Mouse (Mus musculus): ENCODE results near the gene B3gnt4. TPM values are rescaled to one million over a fixed set of nuclear protein-coding genes. Genes with fewer than 3 reads are reported as not detected.
"Not testable (repeated sequence)": the region's sequence is repeated elsewhere in the genome, so short reads cannot be mapped to it uniquely, and the experiment has no call there.

B3gnt4 gene
- polyA plus RNA-seq, 1 experiment from 2014 or later = 1.8 TPM

DNA sequence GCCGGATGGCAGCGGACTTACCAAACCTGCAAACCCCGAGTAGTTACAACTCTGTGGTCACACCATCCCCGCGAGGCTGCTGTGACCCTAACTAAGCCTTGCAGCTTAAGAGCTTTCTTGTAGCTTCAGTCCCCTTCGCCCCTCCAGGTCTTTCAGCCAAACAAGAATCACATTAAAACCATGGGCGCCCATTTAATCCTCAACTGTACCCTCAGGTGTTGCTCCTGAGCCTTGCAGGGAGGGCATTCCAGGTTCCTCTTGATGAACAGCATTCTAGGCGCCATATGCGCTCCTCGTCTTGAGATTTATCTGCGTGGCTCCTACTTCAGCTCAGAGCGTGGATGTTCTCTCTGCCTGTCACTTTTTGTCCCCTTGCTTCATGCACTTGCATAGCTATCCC lies 1.3 kb upstream of the B3gnt4 start:
- peak overlapping the region; percentile 70 for H3K9ac ChIP-seq
- peak overlapping the region; percentile 91 for H3K4me2 ChIP-seq
- H3K36me3 ChIP-seq (replicated peaks) = peaks cover 30% of the 10 kb centered on the region
- H3K4me3 ChIP-seq (replicated peaks) = peak overlapping the region; percentile 61
- H3K9me3 ChIP-seq = no peaks in the 10 kb centered on the region
- H3K4me1 ChIP-seq = peaks cover 15% of the 10 kb centered on the region
- no peak for ATAC-seq (ENCODE audit: low FRiP score)
- no peak overlapping the region for H3K27ac ChIP-seq
- WGBS = 7% methylated on average over 12 of the region's 12 CpGs
- peaks cover 9% of the 10 kb centered on the region for H3K27me3 ChIP-seq

DNA sequence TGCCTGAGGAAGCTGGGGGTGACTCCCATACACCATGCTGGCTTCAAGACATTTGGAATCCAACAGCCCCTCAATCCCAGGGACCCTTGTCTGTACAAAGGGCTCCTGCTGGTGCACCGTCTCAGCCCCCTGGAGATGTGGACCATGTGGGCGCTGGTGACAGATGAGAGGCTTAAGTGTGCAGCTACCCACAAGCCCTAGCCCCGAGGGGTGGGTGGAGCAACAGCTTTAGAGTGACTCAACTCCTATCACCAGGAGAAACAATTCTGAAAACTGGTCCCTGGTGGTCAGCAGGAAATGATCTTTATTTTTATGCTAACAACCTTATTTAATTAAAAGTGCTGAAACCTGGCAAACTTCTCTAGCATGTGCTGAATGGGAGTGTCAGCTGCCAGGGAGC lies 1.2 kb downstream of the B3gnt4 start:
- not testable (repeated sequence) for H3K9me3 ChIP-seq; H3K4me3 ChIP-seq (replicated peaks); H3K27me3 ChIP-seq; H3K9ac ChIP-seq; H3K4me2 ChIP-seq; ATAC-seq (ENCODE audit: low FRiP score); H3K27ac ChIP-seq
- H3K4me1 ChIP-seq = peaks cover 15% of the 10 kb centered on the region
- WGBS = 80% methylated on average over 3 of the region's 3 CpGs
- H3K36me3 ChIP-seq (replicated peaks) = peaks cover 45% of the 10 kb centered on the region

DNA sequence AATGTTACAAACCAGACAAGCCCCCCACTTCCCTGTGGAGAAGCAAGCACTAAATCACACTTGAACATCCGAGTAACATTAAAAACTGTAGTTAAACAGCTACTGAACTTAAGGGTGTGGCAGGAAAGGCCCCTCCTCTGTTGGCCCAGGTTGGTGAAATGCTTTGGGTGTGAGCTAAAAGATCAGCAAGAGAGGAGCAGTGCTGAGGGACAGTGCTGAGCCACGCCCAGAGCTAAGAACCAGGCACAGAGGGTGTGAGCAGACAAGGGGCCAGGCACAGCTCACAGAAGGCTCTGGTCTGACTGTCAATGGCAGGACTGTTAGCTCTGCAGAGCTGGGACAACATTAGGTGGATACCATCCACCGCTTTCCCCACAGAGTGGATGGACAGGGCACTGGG lies 1.8 kb downstream of the B3gnt4 start:
- H3K9me3 ChIP-seq = no peaks in the 10 kb centered on the region
- peaks cover 5% of the 10 kb centered on the region for H3K27me3 ChIP-seq
- peaks cover 15% of the 10 kb centered on the region for H3K4me1 ChIP-seq
- no peak overlapping the region for H3K4me3 ChIP-seq (replicated peaks)
- H3K4me2 ChIP-seq = no peak overlapping the region
- no peak overlapping the region for H3K9ac ChIP-seq
- WGBS = 75% methylated on average over 3 of the region's 3 CpGs
- peaks cover 52% of the 10 kb centered on the region for H3K36me3 ChIP-seq (replicated peaks)
- H3K27ac ChIP-seq = no peak overlapping the region
- no peak for ATAC-seq (ENCODE audit: low FRiP score)

DNA sequence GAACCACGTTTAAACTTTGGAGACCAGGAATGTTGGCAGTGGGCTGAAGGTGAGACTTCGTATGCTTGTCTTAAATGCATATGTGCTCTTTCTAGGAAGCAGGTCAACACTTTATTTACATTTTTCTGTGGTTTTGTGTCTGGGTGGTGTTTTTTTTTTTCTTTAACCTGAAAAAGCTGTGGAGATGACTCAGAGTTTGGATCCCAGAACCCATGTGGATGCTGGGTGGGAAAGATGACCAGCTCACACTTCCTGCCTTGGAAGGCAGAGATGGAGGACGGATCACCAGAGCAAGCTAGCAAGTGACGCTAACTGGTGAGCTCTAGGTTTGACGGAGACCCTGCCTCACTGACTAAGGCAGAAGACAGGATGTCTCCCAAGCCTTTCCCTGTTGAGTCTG lies 4.6 kb downstream of the B3gnt4 start:
- ATAC-seq (ENCODE audit: low FRiP score) = no peak
- H3K9ac ChIP-seq = no peak overlapping the region
- H3K4me2 ChIP-seq = no peak overlapping the region
- H3K27ac ChIP-seq = no peak overlapping the region
- no peaks in the 10 kb centered on the region for H3K4me1 ChIP-seq
- no peak overlapping the region for H3K4me3 ChIP-seq (replicated peaks)
- no peaks in the 10 kb centered on the region for H3K9me3 ChIP-seq
- no peaks in the 10 kb centered on the region for H3K27me3 ChIP-seq
- WGBS = 91% methylated on average over 5 of the region's 5 CpGs
- peaks cover 80% of the 10 kb centered on the region for H3K36me3 ChIP-seq (replicated peaks)

DNA sequence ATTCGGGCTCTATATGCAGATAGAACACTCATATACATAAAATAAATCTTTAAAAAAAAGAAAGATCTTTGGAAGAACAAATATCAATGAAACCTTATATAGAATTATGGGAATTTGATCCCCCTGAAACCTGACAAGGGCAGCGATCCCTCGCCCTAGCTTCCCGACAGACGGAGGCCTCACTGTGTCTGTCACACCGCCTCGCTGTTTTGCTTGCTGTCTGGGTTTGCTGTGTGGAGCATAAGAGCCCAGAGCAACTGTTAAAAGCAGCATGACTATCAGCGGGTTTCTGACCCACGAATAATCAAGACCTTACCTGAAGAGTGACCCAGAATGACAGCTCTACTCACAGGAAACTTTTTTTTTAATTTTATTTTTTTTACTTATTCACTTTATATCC lies 10.4 kb downstream of the B3gnt4 start:
- H3K4me1 ChIP-seq = peaks cover 32% of the 10 kb centered on the region
- 87% methylated on average over 9 of the region's 9 CpGs for WGBS
- no peaks in the 10 kb centered on the region for H3K27me3 ChIP-seq
- ATAC-seq (ENCODE audit: low FRiP score) = no peak
- H3K4me2 ChIP-seq = no peak overlapping the region
- no peak overlapping the region for H3K27ac ChIP-seq
- H3K4me3 ChIP-seq (replicated peaks) = no peak overlapping the region
- no peak overlapping the region for H3K9ac ChIP-seq
- H3K9me3 ChIP-seq = no peaks in the 10 kb centered on the region
- peaks cover 44% of the 10 kb centered on the region for H3K36me3 ChIP-seq (replicated peaks)

DNA sequence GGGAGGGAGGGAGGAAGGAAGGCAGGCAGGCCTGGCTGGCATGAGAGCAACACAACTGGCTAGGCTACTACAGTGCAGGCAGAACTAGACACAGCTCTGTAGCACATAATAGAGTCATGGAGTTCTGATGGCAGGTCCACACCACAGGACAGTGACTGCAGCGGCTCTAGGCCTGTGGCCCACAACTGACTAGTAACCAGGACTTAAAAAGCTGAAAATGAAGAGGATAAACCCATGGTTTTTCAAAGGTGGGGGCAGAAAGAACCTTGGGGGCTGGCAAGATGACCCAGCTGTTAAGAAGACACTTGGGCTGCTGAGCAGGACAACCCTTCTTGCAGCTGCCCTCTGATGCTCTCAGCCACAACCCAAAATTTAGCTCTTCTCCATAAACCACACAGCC lies 11.4 kb downstream of the B3gnt4 start:
- H3K27me3 ChIP-seq = no peaks in the 10 kb centered on the region
- no peak overlapping the region for H3K4me2 ChIP-seq
- no peak overlapping the region for H3K9ac ChIP-seq
- no peak overlapping the region for H3K4me3 ChIP-seq (replicated peaks)
- 96% methylated on average over 1 of the region's 1 CpGs for WGBS
- H3K9me3 ChIP-seq = no peaks in the 10 kb centered on the region
- peaks cover 34% of the 10 kb centered on the region for H3K36me3 ChIP-seq (replicated peaks)
- H3K27ac ChIP-seq = no peak overlapping the region
- no peak for ATAC-seq (ENCODE audit: low FRiP score)
- peaks cover 32% of the 10 kb centered on the region for H3K4me1 ChIP-seq

DNA sequence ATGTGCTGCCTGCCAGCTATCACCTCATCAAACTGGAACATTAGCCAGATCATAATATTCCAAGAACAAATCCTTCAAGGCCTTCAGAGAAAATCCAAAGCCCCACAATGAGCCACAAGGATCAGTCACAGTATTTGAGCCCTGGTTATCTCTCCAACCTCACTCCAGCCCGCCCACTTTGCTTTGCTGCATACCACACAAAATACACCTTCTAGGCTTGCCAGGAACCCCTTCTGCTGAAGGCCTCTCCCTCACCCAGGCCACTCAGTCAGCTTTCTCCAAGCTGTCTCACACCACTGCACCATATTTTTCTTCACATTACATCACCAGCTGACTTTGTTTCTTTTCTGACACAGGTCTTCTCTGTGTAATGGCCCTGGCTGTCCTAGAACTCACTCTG lies 11.9 kb downstream of the B3gnt4 start:
- H3K36me3 ChIP-seq (replicated peaks) = peaks cover 29% of the 10 kb centered on the region
- ATAC-seq (ENCODE audit: low FRiP score) = no peak

DNA sequence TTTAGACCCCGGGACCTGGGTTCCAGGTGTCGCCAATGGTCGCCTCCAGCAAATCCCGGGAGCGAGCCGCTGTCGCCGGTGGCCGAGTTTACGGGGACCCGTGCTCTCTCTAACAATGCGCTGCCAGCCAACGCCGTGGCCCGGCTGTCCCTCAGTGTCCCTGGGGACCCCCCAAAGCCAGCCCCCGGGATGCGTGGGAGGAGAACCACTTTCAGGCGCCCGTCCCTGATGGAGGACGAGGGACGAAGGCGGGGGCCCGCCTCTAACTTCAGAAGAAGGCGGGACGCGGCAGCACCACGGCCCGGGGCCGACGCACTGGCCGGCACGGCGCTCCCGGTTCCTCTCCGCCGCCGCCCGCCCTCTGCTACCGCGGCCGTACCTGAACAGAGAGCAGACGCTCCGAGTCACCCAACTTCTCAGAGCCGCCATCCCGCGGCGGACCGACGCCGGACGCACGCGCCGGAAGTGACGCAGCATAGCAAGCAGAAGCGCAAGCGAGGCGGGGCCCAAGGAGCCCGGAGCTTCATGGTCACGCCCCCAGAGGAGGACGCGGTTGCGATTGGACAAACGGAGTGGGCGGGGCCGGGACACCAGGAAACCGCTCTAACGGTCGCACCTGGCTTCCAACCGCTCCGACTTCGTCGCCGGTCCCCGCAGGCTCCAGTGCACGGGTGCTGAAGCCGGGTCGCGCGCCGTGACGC lies 13.6 kb downstream of the B3gnt4 start, which contains the start of gene Diablo:
Diablo (minus strand) TSS at position 485 of the 701 bp plus-strand sequence.
- Histone ChIP-seq H3K27me3 (no peaks in the 10 kb centered on the region), H3K27ac (peak within 1 kb of the TSS; percentile 65), H3K4me3 (replicated peaks) (peak within 1 kb of the TSS; percentile 93), H3K4me1 (peaks cover 32% of the 10 kb centered on the region), H3K36me3 (replicated peaks) (peaks cover 22% of the 10 kb centered on the region), H3K4me2 (peak within 1 kb of the TSS; percentile 86), H3K9me3 (no peaks in the 10 kb centered on the region), H3K9ac (peak within 1 kb of the TSS; percentile 81)
- under 1% methylated on average over 82 of the region's 82 CpGs for WGBS
- ATAC-seq (ENCODE audit: low FRiP score) = peak; percentile 98

More for the DNA sequence above, 11.9 kb downstream of the B3gnt4 start:
- no peak overlapping the region for H3K27ac ChIP-seq
- H3K27me3 ChIP-seq = no peaks in the 10 kb centered on the region
- H3K4me1 ChIP-seq = peaks cover 32% of the 10 kb centered on the region
- H3K9me3 ChIP-seq = no peaks in the 10 kb centered on the region
- H3K9ac ChIP-seq = no peak overlapping the region
- H3K4me3 ChIP-seq (replicated peaks) = no peak overlapping the region
- WGBS = 74% methylated on average over 1 of the region's 1 CpGs
- no peak overlapping the region for H3K4me2 ChIP-seq

DNA sequence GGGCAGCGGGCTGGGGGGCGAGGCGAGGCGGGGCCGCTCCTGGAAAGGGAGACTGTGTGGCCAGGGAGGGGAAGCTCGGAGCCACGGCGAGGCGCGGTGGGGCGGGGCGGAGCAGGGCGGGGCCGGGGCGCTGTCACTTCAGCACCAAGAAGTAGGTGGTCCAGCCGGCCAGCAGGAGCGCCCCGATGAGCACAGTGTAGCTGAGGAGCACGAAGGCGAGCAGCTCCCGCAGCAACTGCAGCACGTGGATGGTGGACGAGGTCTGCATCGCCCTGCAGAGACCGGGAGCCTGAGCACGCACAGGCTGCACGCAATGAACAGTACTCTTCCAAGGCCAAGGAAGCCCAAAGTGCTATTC lies 14.1 kb downstream of the B3gnt4 start:
- Histone ChIP-seq H3K4me1 (peaks cover 32% of the 10 kb centered on the region), H3K4me2 (peak overlapping the region; percentile 86), H3K36me3 (replicated peaks) (peaks cover 22% of the 10 kb centered on the region), H3K9ac (peak overlapping the region; percentile 59), H3K9me3 (no peaks in the 10 kb centered on the region), H3K27me3 (no peaks in the 10 kb centered on the region), H3K27ac (peak overlapping the region; percentile 47; the same call in 1 of the 2 replicates), H3K4me3 (replicated peaks) (peak overlapping the region; percentile 93)
- ATAC-seq (ENCODE audit: low FRiP score) = peak; percentile 94
- WGBS = 0% methylated on average over 23 of the region's 27 CpGs

DNA sequence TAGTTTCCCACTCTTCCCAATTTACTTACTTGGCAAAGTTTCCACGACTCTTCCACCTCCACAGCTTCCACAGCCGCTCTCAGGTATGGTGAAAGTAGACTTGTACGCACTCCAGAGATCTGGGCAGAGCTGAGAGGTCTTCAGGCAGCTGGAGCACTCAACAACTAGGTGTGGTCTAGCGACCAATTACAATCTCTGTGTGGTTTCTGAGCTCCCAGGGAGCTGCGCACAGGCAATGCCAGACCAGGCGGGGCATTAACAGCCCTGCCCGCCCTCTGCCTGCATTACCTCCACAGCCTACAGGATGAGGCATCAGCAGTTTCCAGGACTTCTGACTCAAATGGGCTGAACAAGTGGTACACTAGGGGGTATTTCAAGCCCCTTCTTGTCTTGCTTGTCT lies 15.0 kb downstream of the B3gnt4 start, which contains the start of gene Gm49027:
Gm49027 (minus strand) TSS at position 208 of the 400 bp plus-strand sequence.
- H3K27ac ChIP-seq = peak within 1 kb of the TSS; percentile 47; the same call in 1 of the 2 replicates
- H3K27me3 ChIP-seq = no peaks in the 10 kb centered on the region
- peak within 1 kb of the TSS; percentile 86 for H3K4me2 ChIP-seq
- peaks cover 24% of the 10 kb centered on the region for H3K36me3 ChIP-seq (replicated peaks)
- no peaks in the 10 kb centered on the region for H3K9me3 ChIP-seq
- peak within 1 kb of the TSS; percentile 59 for H3K9ac ChIP-seq
- 87% methylated on average over 7 of the region's 7 CpGs for WGBS
- peaks cover 32% of the 10 kb centered on the region for H3K4me1 ChIP-seq
- no peak for ATAC-seq (ENCODE audit: low FRiP score)
- peak within 1 kb of the TSS; percentile 93 for H3K4me3 ChIP-seq (replicated peaks)

DNA sequence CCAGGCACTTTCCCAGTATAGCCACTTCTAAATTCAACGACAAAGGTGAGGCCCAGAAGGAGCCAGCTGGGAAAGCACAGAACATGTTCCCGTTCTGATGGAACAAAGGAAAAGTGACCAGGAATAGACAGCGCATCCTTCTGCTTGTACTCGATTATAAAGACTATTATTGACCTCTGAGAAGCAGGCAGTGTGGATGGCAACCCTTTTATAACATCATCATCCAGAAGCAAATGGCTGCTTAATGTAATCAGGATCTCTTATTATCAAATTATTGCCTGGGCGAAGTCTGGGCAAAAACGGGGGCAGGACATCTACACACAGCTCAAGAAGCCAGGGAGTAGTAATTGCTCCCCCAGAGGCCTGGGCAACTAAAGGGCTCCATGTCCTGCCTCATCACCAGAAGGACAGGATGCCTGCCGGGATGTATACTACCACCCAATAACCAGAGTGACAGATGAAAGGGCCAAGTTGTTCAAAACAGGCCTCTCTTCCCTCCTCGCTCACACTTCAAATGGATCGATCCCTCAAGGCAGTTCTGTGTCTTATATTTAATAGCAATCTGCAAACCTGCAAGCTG lies 15.7 kb downstream of the B3gnt4 start:
- Histone ChIP-seq H3K36me3 (replicated peaks) (peaks cover 31% of the 10 kb centered on the region), H3K27ac (no peak overlapping the region), H3K9ac (no peak overlapping the region), H3K4me1 (peaks cover 32% of the 10 kb centered on the region), H3K27me3 (no peaks in the 10 kb centered on the region), H3K9me3 (no peaks in the 10 kb centered on the region), H3K4me3 (replicated peaks) (no peak overlapping the region), H3K4me2 (no peak overlapping the region)
- no peak for ATAC-seq (ENCODE audit: low FRiP score)
- WGBS = 92% methylated on average over 9 of the region's 9 CpGs

DNA sequence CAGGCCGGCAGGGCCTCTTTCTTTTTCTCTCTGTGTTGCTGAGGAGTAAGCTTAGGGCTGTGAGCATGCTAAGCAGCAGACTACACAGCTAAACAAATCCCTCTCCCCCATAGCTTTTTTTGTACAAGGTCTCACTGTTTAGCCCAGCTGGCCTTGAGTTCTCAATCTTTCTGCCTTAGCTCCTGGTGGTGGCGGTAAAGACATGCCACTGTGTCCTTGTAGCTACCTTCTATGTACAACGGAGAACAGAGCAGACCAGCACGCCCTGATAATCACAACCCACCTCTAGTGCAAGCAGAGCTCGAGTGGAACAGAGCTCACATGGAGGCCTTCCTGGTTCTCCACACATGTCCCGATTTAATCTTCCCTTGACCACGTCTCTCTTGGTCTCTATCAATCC lies 18.4 kb downstream of the B3gnt4 start:
- Histone ChIP-seq H3K4me3 (replicated peaks) (no peak overlapping the region), H3K9me3 (no peaks in the 10 kb centered on the region), H3K4me2 (no peak overlapping the region), H3K4me1 (peaks cover 7% of the 10 kb centered on the region), H3K36me3 (replicated peaks) (peaks cover 58% of the 10 kb centered on the region), H3K9ac (no peak overlapping the region), H3K27ac (no peak overlapping the region), H3K27me3 (no peaks in the 10 kb centered on the region)
- 81% methylated on average over 7 of the region's 7 CpGs for WGBS
- no peak for ATAC-seq (ENCODE audit: low FRiP score)

DNA sequence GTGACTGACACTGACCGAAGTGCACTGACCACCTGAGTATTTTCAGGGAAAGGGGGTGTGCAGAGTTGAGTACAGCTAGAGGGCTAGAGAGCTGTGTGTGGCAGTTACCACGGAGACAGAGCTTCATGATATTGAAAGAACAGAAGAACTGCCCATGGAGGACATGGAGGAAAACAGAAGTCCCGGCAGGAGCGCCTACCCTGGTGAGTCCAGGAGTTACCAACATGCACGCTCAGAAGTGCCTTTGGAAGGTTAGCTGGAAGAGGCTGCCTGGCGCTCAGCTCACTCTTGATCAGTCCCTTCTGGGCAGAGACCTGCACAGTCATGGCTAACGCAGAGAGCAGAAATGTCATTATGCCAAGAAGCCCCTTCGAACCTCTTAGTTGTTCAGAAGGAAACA lies 19.8 kb downstream of the B3gnt4 start:
- H3K27ac ChIP-seq = no peak overlapping the region
- no peak overlapping the region for H3K4me3 ChIP-seq (replicated peaks)
- no peaks in the 10 kb centered on the region for H3K4me1 ChIP-seq
- H3K27me3 ChIP-seq = no peaks in the 10 kb centered on the region
- H3K4me2 ChIP-seq = no peak overlapping the region
- 91% methylated on average over 8 of the region's 8 CpGs for whole genome bisulfite sequencing
- ATAC-seq (ENCODE audit: low FRiP score) = no peak
- H3K9ac ChIP-seq = no peak overlapping the region
- no peaks in the 10 kb centered on the region for H3K9me3 ChIP-seq
- peaks cover 71% of the 10 kb centered on the region for H3K36me3 ChIP-seq (replicated peaks)
